ENCODE assay signal across 8 mouse cellular contexts in the genomic region with DNA sequence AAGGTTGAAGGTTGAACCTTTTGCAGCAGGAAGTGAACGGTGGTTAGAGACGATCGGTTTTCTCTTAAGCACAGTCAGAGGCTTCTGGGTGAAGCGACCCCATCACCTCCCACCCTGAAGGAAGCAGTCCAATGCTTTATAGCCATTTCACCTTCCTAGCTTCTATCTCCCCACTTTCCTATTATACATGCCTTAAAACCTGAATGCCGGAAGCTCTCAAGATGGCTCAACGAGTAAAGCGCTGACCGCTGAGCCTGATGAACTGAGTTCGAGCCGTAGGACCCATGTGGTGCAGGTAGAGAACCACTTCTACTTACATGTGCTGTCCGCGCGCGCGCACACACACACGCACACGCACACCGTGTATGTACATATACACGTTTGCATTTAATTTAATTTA. TPM values are rescaled to one million over a fixed set of nuclear protein-coding genes. Genes with fewer than 3 reads are reported as not detected.
A peak's percentile ranks its signal among the peaks of the same experiment; 100 is the strongest.
DNase-seq lines count a peak whose midpoint lies in the region; ATAC-seq and TF ChIP-seq lines count a peak whose summit lies in the region.

No protein-coding gene starts in this region.

- WGBS in lung, embryonic 14.5 days, result 27% methylated on average over 19 of the region's 19 CpGs
- 29% methylated on average over 19 of the region's 19 CpGs for WGBS in embryonic facial prominence, embryonic 13.5 days
- WGBS in limb, embryonic 13.5 days, result 30% methylated on average over 19 of the region's 19 CpGs
- 42% methylated on average over 19 of the region's 19 CpGs for WGBS in small intestine, adult 2 months

- peak overlapping the region; percentile 39 for H3K4me2 ChIP-seq in lung, embryonic 14.5 days
- H3K4me2 ChIP-seq in embryonic facial prominence, embryonic 13.5 days, result peak overlapping the region; percentile 21
- peak overlapping the region; percentile 39 for H3K4me2 ChIP-seq in limb, embryonic 13.5 days (replicated peaks)

- H3K36me3 ChIP-seq in lung, embryonic 14.5 days (ENCODE audit: insufficient read depth), result no peaks in the 10 kb centered on the region
- no peaks in the 10 kb centered on the region for H3K36me3 ChIP-seq in embryonic facial prominence, embryonic 13.5 days
- no peaks in the 10 kb centered on the region for H3K36me3 ChIP-seq in limb, embryonic 13.5 days
- H3K36me3 ChIP-seq in small intestine, adult 2 months (ENCODE audit: control insufficient read depth, insufficient read depth, low read length), result no peaks in the 10 kb centered on the region

- TF ChIP-seq CTCF in lung, embryonic 14.5 days (IDR thresholded peaks at IDR 0.05; ENCODE audit: low read depth), result no peak
- TF ChIP-seq CTCF in small intestine, adult 2 months (IDR thresholded peaks at IDR 0.05; ENCODE audit: extremely low read depth, insufficient read length, insufficient replicate concordance, low read depth, low read length), result no peak

- H3K9me3 ChIP-seq in lung, embryonic 14.5 days (ENCODE audit: low read depth, low read length), result no peaks in the 10 kb centered on the region
- no peaks in the 10 kb centered on the region for H3K9me3 ChIP-seq in embryonic facial prominence, embryonic 13.5 days
- no peaks in the 10 kb centered on the region for H3K9me3 ChIP-seq in limb, embryonic 13.5 days

- no peak overlapping the region for H3K27ac ChIP-seq in lung, embryonic 14.5 days (ENCODE audit: low read depth)
- no peak overlapping the region for H3K27ac ChIP-seq in embryonic facial prominence, embryonic 13.5 days
- no peak overlapping the region for H3K27ac ChIP-seq in limb, embryonic 13.5 days
- no peak overlapping the region for H3K27ac ChIP-seq in small intestine, adult 2 months (ENCODE audit: insufficient read depth, low read depth, low read length)

- peak; percentile 25 for DNase-seq in lung, embryonic 14.5 days
- DNase-seq in lung, postnatal 36 days, result no peak
- DNase-seq in adrenal gland, adult (ENCODE audit: inconsistent age in 2 of 2, low spot score in 1 of 2), result no peak
- no peak for DNase-seq in layer of hippocampus, adult 18-20 months (ENCODE audit: low spot score in 2 of 2)

- TF ChIP-seq POLR2A in small intestine, adult 2 months (IDR thresholded peaks at IDR 0.05; ENCODE audit: low read depth, low read length), result no peak

- H3K4me3 ChIP-seq in lung, embryonic 14.5 days (ENCODE audit: low read depth, low read length), result no peak overlapping the region
- peak overlapping the region; percentile 8; the same call in 1 of the 2 replicates for H3K4me3 ChIP-seq in embryonic facial prominence, embryonic 13.5 days
- H3K4me3 ChIP-seq in limb, embryonic 13.5 days, result peak overlapping the region; percentile 10
- peak overlapping the region; percentile 4; the same call in 1 of the 2 replicates for H3K4me3 ChIP-seq in small intestine, adult 2 months (ENCODE audit: low read depth, low read length)

- H3K27me3 ChIP-seq in lung, embryonic 14.5 days (ENCODE audit: insufficient read depth, low read length), result peaks cover 16% of the 10 kb centered on the region; the same call in 1 of the 2 replicates
- peaks cover 23% of the 10 kb centered on the region for H3K27me3 ChIP-seq in embryonic facial prominence, embryonic 13.5 days
- peaks cover 30% of the 10 kb centered on the region for H3K27me3 ChIP-seq in limb, embryonic 13.5 days
- H3K27me3 ChIP-seq in small intestine, adult 2 months (ENCODE audit: control insufficient read depth, insufficient read depth, low read length), result no peaks in the 10 kb centered on the region

- no peak overlapping the region for H3K9ac ChIP-seq in lung, embryonic 14.5 days
- H3K9ac ChIP-seq in embryonic facial prominence, embryonic 13.5 days, result no peak overlapping the region
- H3K9ac ChIP-seq in limb, embryonic 13.5 days, result no peak overlapping the region

- no peaks in the 10 kb centered on the region for H3K4me1 ChIP-seq in lung, embryonic 14.5 days (ENCODE audit: insufficient read depth)
- no peaks in the 10 kb centered on the region for H3K4me1 ChIP-seq in embryonic facial prominence, embryonic 13.5 days
- no peaks in the 10 kb centered on the region; the same call in 1 of the 2 replicates for H3K4me1 ChIP-seq in limb, embryonic 13.5 days
- peaks cover 11% of the 10 kb centered on the region; the same call in 1 of the 2 replicates for H3K4me1 ChIP-seq in small intestine, adult 2 months (ENCODE audit: control insufficient read depth, insufficient read depth, insufficient read length, low read length)

- no peak for ATAC-seq in lung, embryonic 14.5 days (ENCODE audit: insufficient read depth)
- ATAC-seq in embryonic facial prominence, embryonic 13.5 days (ENCODE audit: insufficient number of reproducible peaks, insufficient read depth, low FRiP score, low TSS enrichment, low read depth), result no peak
- no peak for ATAC-seq in limb, embryonic 13.5 days (ENCODE audit: low FRiP score, low read depth)
- ATAC-seq in granulocyte monocyte progenitor cell, adult 5-6 weeks (replicated peaks; ENCODE audit: poor library complexity, severe bottlenecking), result no peak; the same call in 1 of the 2 replicates

RNA-seq across cellular contexts. Expression of a gene that starts 35.4 kb away (rescaled TPM):
- polyA plus RNA-seq in lung, embryonic 14.5 days (2014; fragmentation: Nextera tagmentation; extraction: Ambion mirVana), result 15.1 and 15.3 TPM in 2 replicates
- polyA plus RNA-seq in embryonic facial prominence, embryonic 13.5 days (2015; fragmentation: Nextera tagmentation; extraction: Ambion mirVana), result 14.4 and 15.4 TPM in 2 replicates
- 14.1 and 14.2 TPM in 2 replicates for polyA plus RNA-seq in limb, embryonic 13.5 days (2015; fragmentation: Nextera tagmentation; extraction: Ambion mirVana)
- 2.1 and 2.5 TPM in 2 replicates for polyA plus RNA-seq in small intestine, adult 2 months (2012; rRNA removed)
- 10 to 100 TPM; 25.1 to 27.1 TPM for total RNA-seq in layer of hippocampus, adult 18-20 months (2021)
- total RNA-seq in granulocyte monocyte progenitor cell, adult 5-6 weeks (2014; fragmentation: Nextera tagmentation), result 33.1 and 34.4 TPM in 2 replicates
- total RNA-seq in granulocyte monocyte progenitor cell, adult 5-6 weeks (2017), result 45.1 and 49.9 TPM in 2 replicates
